Mouse (Mus musculus) ES-E14 (cell line): ENCODE data around the gene Bglap2.

Experiments used
- HCFC1 ChIP-seq: IDR thresholded peaks from 2 replicates; pipeline ENCODE4 v1.6.1; 2012; ENCODE audit warnings: low read length, inconsistent platforms, borderline replicate concordance; ENCODE audit not compliant: insufficient read depth
- ZNF384 ChIP-seq: IDR thresholded peaks from 2 replicates; pipeline ENCODE4 v1.6.1; 2012; ENCODE audit warnings: low read depth, low read length, inconsistent platforms

GRCm38 (mm10) chr3:88363700-88364099, 14.8 kb downstream of the Bglap2 start:
- no peak for TF ChIP-seq ZNF384
- TF ChIP-seq HCFC1, result no peak
